Mouse (Mus musculus) mature B cell (primary cell): ENCODE results near the gene Lim2.

Experiments used
- in situ Hi-C: fragments of 300-500 bp; cut with MboI; formaldehyde crosslinking; loops from 2 replicates; pipeline ENCODE4 v1.14.3; 2019

The Lim2 gene

DNA sequence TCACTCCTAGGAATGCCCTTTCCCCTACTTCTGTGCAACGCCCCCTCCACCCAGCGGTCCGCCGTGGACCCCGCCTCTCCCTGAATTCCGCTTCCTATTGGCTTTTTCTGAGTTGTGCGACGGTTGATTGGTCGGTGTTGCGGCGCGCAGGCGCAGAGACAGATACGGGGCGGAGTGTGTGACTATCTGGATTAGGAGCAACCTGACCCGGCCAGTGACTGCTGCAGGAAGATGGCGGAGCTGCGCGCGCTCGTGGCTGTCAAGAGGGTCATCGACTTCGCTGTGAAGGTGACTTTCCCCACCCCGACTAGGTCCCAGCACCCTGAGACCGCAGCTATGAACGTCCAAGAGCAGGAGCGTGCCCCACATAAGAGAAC, 16.4 kb downstream of the Lim2 start, which contains the start of the genes Etfb and Gm45233:
Gene Etfb, plus strand, starts transcription at position 167 of the 377 bp plus-strand sequence.
Gene Gm45233, plus strand, starts transcription at position 212 of the 377 bp plus-strand sequence.
- in situ Hi-C loops = no loop called here

DNA sequence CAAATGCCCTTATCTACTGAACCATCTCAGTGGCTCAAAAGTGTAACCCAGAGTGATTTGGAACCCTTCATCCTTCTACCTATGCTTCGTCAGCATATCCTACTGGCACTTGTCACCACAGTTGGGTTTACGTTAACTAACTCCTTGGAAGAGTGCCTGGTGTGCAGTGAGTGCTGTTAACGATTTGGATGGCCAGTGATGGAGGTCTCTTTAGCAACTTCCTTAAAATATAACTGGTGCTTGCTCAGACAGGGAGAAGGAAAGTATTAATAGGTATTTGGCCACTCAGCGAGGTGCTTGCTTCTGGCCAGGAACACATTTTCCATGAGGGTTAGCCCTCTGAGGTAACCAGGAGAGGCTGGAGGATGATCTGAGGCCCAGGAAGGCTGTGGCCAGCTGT, 20.3 kb downstream of the Lim2 start:
- in situ Hi-C loops = no loop called here

DNA sequence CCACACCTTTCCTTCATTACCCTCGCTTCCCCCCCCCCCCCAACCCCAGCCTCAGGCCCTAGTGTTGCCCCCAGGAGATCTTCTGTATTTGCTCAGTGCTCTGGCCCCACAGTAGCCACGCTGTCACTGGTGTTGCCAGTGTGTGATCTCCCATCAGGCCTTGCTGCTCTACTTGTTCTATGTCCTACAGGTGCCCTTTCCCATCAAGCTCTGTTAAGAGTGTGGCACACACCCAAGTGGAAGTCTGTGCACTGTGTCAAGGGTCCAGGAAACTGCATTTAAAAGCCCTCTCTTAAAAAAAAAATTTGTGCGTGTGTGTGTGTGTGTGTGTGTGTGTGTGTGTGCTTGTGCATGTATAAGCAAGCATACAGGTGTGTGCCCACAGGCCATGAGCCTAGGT, 20.8 kb downstream of the Lim2 start:
- in situ Hi-C loops = no loop called here

DNA sequence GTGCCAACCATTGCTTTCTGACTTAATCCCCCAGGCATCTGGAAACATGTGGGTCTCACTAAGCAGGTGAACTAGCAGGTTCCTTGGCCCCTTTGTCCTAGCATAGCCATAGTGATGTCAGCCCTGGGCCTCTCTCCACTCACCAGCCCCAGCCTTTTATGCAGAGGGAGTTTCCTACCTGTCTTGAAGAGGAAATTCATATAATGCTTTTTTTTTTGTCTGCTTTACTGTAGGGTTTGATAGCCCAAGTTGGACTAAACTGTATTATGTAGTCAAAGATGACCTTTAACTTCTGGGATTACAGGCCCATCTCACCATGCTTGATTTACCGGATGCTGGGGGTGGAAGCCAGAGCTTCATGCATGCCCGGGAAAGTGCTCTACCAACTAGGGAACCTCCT, 22.3 kb downstream of the Lim2 start:
- in situ Hi-C loops = no loop called here

DNA sequence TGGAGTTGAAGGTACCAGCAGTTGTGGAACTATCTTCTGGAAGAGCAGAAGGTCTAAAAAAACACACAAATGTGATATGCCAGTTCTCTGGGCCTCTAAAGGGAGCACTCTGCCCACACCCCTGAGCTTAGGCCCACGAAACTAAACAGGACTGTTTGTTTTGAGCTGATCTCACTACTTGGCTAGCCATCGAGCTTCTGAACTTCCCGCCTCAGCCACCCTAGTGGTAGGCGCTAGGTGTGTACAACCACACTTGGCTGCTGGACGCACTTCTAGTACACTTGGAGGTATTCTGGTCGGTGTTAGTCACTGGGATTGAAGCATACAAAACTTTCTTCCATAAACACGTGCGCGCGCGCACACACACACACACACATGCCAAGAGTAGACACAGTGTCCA, 24.3 kb downstream of the Lim2 start:
- in situ Hi-C loops = no loop called here

DNA sequence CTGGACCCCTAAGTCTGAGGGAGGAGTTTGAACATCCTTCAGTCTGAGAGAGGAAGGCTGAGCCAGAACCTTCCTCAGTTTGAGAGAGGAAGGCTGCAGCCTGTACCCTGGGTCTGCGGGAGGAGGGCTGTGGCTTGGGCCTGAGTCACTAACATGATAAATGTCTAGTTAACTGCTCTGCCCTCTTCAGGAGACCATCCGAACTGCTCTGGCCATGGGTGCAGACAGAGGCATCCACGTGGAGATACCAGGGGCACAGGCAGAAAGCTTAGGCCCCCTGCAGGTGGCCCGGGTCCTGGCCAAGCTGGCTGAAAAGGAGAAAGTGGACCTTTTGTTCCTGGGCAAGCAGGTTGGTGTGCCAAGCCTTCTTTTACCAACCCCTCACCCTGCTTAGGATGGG, 25.1 kb downstream of the Lim2 start:
- in situ Hi-C loops = no loop called here

DNA sequence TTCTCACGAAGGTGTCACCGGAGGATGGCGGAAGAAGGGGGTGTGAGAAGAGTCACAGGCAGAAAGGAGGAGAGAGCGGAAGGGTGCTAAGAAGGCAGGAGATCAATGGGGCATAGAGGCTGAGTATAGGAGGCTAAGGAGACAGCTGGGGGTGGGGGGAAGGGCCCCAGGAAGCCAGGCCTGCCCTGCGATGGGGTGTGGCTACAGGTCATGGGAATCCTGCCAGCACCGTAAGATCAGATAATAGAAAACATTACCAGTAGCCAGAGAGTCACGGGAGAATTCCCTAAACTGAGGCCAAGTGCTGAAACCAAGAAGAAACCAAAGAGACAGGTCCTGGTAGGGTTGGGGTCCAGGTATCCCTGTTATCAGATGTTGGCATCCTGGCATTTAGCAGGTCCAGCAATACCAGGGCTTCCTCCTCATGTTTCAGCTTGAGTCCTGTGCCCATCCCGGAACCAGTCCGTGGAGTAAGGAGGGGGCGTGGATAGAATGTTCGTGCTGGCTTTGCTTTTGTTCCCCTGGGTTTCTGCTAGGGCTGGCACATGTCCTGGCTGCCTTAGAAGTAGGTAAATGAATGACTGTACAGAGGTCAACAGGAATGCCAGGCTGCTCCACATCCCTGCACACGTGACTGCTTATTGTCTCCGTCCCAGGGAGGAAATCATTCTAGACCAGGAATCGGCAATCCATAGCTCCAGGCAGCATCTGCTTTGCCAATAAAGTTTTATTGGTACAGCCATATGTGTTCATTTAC, 26.3 kb downstream of the Lim2 start:
- in situ Hi-C loops = no loop called here

DNA sequence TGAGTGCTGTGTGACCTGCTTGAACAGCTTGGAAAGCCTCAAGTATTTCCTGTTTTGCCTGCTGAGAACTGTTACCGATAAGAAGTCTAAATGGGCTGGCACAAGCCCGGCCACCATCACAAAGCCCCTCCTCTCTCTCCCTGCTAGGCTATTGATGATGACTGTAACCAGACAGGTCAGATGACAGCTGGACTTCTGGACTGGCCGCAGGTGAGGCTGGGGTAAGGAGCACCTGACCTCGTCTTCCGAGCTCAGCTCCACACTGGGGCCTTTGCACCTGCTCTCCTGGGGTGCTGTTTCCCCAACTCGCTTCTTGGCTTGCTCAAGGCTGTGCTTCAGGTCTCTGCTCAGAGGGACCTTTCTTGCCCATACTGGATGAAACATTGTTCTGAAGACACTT, 26.9 kb downstream of the Lim2 start:
- in situ Hi-C loops = no loop called here

DNA sequence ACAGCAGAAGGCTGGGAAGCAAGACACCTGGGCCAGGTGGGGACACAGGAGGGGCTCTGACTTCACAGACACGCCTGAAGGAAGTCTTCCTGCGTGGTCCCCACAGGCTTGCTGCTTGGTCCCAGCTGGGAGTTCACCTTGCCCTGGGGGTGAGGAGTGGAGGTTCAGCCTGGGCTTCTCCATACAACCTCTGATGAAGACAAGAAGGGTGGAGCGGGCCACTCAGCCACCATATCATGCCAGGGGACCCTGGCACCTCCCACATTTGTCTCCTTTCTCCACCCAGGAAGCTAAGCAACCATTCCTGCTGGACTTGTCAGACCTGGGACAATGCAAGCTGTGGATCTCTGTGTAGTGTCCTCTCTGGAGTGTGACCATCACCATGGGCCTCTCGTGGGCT, 35.4 kb downstream of the Lim2 start, which contains the start of gene Vsig10l:
Gene Vsig10l, plus strand, starts transcription at position 301 of the 400 bp plus-strand sequence.
- in situ Hi-C loops = loop anchor here (10.0 kb wide), 1 partner anchor 118 kb away; no protein-coding TSS in a partner anchor

DNA sequence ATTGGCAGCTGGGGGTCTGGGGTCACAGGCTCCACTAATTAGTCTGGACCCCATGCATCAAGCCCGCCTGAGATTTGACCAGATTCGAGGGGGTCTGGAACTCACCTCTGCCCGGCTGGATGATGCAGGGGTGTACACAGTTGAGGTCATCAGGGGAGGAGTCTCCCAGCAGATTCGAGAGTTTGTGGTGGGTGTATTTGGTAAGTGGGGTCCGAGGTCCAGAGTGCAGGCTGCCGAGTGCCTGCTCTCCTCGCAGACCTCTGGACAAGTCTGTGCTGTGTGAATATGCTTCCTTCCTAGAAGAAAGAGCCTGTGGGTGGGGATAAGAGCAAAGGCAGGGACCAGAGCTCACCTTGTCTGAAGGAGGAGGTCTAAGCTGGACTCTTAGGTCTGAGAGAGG, 36.5 kb downstream of the Lim2 start:
- in situ Hi-C loops = loop anchor here (10.0 kb wide), 1 partner anchor 119 kb away; no protein-coding TSS in a partner anchor

DNA sequence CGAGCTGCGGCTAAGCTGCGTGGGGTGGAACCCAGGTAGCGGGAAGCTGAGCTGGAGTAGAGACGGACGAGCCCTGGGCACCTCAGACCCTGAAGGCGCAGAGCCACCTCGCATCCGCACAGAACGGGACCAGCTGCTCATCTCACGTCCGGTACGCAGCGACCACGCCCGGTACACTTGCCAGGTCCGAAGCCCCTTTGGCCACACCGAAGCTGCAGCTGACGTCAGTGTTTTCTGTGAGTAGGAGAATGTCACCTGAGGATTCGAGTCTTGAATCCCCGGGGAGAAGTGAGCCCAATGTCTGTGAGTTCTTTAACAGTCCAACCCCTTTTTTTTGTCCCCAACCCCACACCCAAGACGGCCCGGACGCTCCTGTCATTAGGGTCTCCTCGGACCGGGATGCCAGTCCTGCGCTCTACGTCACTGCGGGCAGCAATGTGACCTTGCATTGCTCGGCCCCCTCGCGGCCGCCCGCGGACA, 37.4 kb downstream of the Lim2 start:
- in situ Hi-C loops = loop anchor here (10.0 kb wide), 1 partner anchor 120 kb away; no protein-coding TSS in a partner anchor

DNA sequence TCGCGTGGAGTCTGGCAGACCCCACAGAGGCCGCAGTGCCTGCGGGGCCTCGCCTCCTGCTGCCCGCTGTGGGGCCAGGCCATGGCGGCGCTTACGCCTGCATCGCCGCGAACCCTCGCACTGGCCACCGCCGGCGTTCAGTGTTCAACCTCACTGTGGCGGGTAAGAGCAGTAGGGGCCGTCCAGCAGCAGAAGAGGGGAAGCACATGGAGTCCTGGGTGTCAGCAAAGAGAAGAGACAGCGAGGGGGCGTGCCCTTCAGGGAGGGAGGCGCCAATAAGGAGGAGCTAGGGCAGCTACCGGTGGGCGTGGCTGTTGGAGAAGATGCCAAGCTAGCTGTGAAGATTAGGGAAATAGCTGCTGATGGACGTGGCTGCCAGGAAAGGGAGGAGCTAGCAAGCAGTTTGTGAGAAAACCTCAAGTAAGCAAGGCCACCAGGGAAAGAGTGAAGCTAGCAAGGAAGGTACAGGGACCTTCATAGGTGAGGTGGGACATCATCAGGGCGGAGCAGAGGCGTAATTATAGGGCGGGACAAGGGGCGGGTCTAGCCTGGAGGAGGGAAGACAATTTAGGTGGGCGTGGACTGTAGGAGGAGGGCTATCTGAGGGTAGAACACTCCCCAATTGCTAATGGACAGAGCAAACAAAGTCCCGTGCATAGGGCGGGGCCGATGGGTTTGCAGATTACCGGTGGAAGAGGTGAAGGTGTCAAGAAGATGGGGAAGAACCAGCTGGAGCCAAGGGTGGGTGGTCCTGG, 38.1 kb downstream of the Lim2 start:
- in situ Hi-C loops = loop anchor here (10.0 kb wide), 1 partner anchor 121 kb away; no protein-coding TSS in a partner anchor

DNA sequence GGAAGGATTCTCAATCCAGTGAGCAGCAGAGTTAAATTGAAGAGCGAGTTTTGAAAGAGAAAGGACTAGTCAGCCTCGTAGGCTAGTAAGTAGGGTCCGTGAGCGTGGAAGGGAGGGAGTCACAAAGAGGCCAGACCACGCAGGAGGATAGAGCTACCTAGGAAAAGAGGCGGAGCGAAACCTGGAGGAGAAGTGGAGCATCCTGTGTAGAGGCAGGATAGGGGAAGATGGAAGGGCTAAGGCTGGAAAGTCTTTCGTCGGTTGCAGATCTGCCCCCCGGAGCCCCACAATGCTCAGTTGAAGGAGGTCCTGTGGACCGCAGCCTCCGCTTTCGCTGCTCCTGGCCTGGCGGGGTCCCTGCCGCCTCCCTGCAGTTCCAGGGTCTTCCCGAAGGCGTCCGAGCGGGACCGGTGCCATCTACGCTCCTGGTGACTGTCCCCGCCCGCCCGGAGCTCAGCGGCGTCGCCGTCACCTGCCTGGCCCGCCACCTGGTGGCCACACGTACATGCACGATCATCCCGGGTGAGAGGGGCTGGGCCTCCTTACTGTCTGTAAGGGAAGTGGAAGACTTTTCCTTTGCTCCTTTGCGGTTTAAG, 38.7 kb downstream of the Lim2 start:
- in situ Hi-C loops = loop anchor here (10.0 kb wide), 1 partner anchor 121 kb away; no protein-coding TSS in a partner anchor

DNA sequence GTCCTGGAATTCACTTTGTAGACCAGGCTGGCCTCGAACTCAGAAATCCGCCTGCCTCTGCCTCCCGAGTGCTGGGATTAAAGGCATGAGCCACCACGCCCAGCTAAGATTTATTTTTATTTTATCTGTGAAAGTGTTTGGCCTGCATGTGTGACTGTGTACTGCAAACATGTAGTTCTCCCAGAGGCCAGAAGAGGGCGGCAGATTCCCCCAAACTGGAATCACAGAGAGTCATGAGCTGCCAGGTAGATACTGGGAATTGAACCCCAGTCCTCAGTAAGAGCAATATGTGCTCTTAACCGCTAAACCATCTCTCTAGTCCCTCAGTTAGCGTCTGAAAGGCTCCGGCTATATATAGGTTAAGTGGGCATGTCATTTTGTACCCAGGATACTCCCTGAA, 42.9 kb downstream of the Lim2 start:
- in situ Hi-C loops = no loop called here

DNA sequence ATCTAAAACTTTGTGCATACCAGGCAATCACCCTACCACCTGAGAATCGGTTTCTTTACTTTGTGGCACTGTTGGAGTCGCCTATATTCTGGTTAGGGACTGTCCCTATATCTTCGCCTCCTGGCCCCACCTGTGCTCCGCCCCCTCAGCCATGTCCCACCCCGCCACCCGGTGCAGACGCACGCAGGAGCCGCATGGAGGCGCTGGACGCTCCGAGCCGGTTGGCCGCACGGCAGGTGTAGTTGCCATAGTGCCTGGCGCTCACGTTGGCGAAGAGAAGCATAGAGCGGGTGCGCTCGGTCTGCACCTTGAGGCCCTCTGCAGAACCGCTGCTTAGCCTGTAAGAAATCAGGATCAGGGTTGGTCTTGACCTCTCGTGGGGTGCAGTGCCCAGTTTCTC, 48.2 kb downstream of the Lim2 start:
- in situ Hi-C loops = no loop called here

DNA sequence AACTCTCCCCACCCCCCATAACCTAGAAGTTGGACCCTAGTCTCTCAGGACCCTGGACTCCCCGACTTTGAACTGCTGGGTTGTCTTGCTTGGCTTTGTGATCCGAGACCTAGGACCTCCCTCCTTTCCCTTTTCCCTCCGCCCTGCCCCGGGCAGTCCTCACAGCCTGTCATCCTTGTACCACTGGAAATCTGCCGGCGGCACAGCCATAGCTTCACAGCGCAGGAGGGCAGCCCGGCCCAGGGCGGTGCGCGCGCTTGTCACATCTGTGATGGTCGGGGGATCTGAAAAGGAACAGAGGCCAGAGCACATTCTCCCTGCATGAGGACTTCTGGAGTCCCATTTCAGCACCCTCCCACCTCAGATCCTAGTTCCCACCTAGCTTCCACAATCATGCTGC, 48.9 kb downstream of the Lim2 start:
- in situ Hi-C loops = no loop called here

DNA sequence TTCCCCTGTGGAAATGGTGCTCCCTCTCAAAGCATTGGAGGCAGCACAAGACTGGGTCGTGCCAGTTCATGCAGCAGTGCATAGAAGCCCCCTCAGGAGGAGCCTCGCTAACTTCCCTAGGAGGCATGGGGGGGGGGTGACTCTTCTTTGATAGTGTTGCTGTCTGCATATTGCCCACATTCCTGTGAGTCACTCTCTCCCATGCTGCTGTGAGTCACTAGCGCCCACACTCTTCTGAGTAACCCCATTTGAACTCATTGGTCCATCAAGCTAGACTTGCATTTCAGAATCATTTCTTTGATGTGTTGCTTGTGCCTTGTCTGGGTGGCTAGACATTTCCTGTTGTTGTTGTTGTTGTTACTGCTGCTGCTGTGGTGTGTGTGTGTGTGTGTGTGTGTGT, 53.7 kb downstream of the Lim2 start:
- in situ Hi-C loops = no loop called here

DNA sequence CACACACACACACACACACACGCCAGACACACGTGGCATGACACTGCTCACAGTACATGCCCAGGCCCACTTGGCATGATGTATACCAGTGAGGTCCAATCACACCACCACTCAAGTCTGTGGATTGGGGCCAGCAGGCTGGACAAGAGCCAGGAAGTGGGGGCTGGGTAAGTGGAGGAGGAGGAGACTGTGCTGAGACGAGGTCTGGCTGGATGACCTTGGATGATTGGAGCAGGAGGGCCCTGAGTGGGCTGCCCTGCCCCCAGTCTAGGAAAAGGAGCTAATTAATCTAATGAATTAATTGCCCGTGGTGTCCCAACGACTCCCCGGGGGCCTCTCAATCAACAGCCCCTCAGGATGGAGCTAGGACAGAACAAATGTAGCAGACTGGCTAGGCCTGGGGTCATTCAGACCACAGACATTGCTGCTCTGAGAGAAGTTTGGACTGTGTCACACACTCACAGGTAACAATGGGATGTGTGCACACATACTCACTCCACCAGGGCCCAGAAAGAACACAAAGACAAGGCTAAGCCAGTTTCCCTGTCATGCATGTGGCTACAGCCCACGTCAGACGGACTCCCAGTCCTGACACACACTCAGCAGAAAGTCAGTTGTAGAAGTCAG, 54.7 kb downstream of the Lim2 start:
- in situ Hi-C loops = no loop called here

DNA sequence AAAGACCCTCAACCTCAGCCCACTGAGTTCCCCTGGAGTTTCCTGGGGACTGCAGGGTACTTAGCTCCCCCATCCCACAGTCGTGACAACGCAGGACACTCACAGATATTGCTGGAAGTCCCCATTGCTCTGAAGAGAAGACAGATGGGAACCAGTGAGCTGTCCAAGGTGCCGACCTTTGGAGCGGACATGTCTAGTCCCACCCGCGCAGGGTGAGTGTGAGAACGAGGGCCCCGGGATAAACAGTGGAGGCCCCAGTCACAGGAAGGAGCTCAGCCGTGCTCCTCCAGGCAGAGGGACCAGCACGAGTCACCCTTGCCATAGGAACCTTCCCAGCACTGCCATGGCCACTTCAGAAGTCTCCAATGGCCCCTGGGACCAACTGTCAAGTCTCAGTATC, 55.8 kb downstream of the Lim2 start:
- in situ Hi-C loops = no loop called here
